Mouse (Mus musculus) kidney, embryonic 16.5 days (tissue): ENCODE results near the gene Arid4b. TPM values are rescaled to one million over a fixed set of nuclear protein-coding genes. Genes with fewer than 3 reads are reported as not detected.

Source experiments
- ATAC-seq: fragments of 200-750 bp; cut with Nextera tagmentation; 2 replicates; pipeline ENCODE4 v1.8.0; 2017; ENCODE audit warnings: moderate TSS enrichment; ENCODE audit not compliant: low FRiP score, low TSS enrichment
- H3K27ac ChIP-seq: fragments of 300-500 bp; sonication (generic); 2 replicates; pipeline ENCODE4 v1.5.1; 2014; ENCODE audit warnings: low read length
- H3K27me3 ChIP-seq: fragments of 300-500 bp; sonication (generic); 2 replicates; pipeline ENCODE4 v1.6.1; 2014; ENCODE audit warnings: low read length, control low read depth, mixed read lengths; ENCODE audit not compliant: insufficient read depth
- H3K36me3 ChIP-seq: fragments of 300-500 bp; sonication (generic); 2 replicates; pipeline ENCODE4 v1.6.1; 2014; ENCODE audit warnings: low read length, control low read depth, mixed read lengths; ENCODE audit not compliant: insufficient read depth
- H3K4me1 ChIP-seq: fragments of 300-500 bp; sonication (generic); 2 replicates; pipeline ENCODE4 v1.6.1; 2014; ENCODE audit warnings: low read length, control low read depth, mixed read lengths; ENCODE audit not compliant: insufficient read depth
- H3K4me2 ChIP-seq: fragments of 300-500 bp; sonication (generic); replicated peaks from 2 replicates; pipeline ENCODE4 v1.6.1; 2014; ENCODE audit warnings: low read depth, low read length
- H3K4me3 ChIP-seq: fragments of 300-500 bp; sonication (generic); 2 replicates; pipeline ENCODE4 v1.5.1; 2014; ENCODE audit warnings: mild to moderate bottlenecking, low read length
- H3K9ac ChIP-seq: fragments of 300-500 bp; sonication (generic); replicated peaks from 2 replicates; pipeline ENCODE4 v1.6.1; 2014; ENCODE audit warnings: low read length
- H3K9me3 ChIP-seq: fragments of 300-500 bp; sonication (generic); 2 replicates; pipeline ENCODE4 v1.6.1; 2016; ENCODE audit warnings: low read length, control low read depth
- WGBS: fragments of 180-500 bp; shearing (Covaris S2); extraction: QIAGEN DNeasy Blood & Tissue Kit; methylation state at CpG from one replicate; pipeline ENCODE4 v1.1.7; 2014; 5-methylcytosine and 5-hydroxymethylcytosine counted together
- polyA plus RNA-seq: library from polyadenylated mRNA; unstranded; fragments of >200 nt; fragmentation: Nextera tagmentation; extraction: Ambion mirVana; gene quantifications from 2 replicates; pipeline ENCODE4 v1.2.1, GENCODE M21; 2015

The Arid4b gene
- polyA plus RNA-seq, 1 experiment from 2014 or later: 62.7 TPM

DNA sequence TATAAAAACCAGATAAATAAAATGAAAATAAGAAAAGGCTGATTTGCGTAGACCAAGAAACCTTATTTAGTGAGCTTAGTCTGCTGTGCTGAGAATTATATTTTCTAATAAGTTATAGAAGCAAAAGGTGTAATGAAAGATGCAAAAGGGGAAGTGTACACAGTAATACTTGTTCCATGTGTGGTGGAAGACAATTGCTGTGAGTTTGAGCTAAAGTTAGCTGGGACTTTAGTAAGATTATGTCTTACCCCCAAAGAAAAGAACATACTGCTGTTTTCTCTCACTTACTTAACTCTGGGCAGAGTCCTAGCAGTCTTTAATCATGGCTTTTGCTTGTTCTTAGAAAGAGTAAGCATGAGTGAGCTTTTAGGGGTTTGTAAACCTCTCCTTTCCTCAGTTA, 11.3 kb downstream of the Arid4b start:
- H3K4me3 ChIP-seq: no peak overlapping the region
- H3K9me3 ChIP-seq: 0 out of 2 replicates have a peak, but pooled peaks cover 2% of the 10 kb centered on the region
- WGBS: 94% methylated on average over 1 of the region's 1 CpGs
- H3K4me1 ChIP-seq: no peaks in the 10 kb centered on the region
- H3K36me3 ChIP-seq: peaks cover 3% of the 10 kb centered on the region; the same call in 1 of the 2 replicates
- H3K9ac ChIP-seq: no peak overlapping the region
- no peak overlapping the region for H3K4me2 ChIP-seq
- no peak overlapping the region for H3K27ac ChIP-seq
- H3K27me3 ChIP-seq: no peaks in the 10 kb centered on the region
- no peak for ATAC-seq

DNA sequence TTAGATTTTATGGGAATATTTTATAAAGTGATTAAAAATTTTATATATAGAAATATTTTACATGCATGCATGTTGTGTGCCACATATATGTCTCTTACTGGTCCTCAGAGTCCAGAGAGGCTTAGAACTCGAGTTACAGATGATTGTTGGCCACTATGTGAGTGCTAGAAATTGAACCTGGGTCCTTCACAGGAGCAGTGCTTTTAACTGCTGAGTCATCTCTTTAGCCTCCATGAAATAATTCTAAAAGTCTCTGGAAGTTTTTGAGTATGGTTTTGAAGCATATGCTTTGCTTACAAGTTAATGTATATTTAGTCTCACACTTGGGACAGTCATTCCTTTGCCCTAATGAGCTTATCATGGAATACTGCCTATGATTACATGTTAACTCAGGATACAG, 12.3 kb downstream of the Arid4b start:
- no peaks in the 10 kb centered on the region for H3K4me1 ChIP-seq
- H3K27me3 ChIP-seq: no peaks in the 10 kb centered on the region
- WGBS: 77% methylated on average over 1 of the region's 1 CpGs
- H3K9me3 ChIP-seq: 0 out of 2 replicates have a peak, but pooled peaks cover 4% of the 10 kb centered on the region
- no peak overlapping the region for H3K9ac ChIP-seq
- H3K4me3 ChIP-seq: no peak overlapping the region
- ATAC-seq: no peak
- H3K36me3 ChIP-seq: no peaks in the 10 kb centered on the region; the same call in 1 of the 2 replicates
- H3K4me2 ChIP-seq: no peak overlapping the region
- no peak overlapping the region for H3K27ac ChIP-seq

DNA sequence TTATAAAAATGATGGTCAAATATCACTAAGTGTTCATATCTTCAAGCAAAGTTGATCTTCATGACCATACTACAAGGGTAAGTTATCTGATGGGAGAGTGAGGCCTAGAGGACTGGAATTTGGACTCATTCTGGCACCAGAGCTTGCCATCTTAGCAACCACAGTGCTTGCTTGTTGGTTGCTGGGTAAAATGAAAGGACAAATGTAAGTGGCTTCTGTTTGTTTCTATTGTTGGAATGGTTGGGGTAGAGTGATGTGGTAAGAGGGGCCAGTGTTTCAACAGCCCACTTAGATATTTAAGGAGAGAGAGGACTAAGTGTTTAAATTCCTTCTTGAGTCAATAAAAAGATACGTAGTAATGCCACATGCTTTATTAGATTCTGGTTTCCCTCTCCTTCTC, 25.6 kb downstream of the Arid4b start:
- no peak for ATAC-seq
- Histone ChIP-seq H3K27ac (no peak overlapping the region), H3K4me2 (no peak overlapping the region), H3K9me3 (no peaks in the 10 kb centered on the region), H3K27me3 (no peaks in the 10 kb centered on the region), H3K9ac (no peak overlapping the region), H3K4me3 (no peak overlapping the region), H3K36me3 (peaks cover 7% of the 10 kb centered on the region; the same call in 1 of the 2 replicates), H3K4me1 (no peaks in the 10 kb centered on the region)
- WGBS: 96% methylated on average over 1 of the region's 1 CpGs

DNA sequence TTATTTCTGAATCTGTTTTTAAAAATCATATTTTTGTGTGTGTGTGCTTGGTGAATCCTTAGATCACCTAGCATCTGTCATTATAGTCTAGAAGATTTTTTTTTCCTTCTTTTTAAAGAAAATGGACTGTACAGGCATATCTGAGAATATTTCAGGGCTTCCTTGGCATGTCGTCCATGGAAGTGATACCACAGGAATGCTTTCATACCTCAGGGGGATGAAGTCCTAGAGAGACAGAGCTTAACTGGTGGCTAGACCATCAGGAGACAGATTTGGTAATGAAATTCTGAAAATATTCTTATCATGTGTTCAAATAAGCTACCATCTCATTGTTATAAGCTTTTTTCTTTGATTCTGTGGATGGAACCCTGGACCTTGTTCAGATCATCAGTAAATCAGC, 40.0 kb downstream of the Arid4b start:
- no peak for ATAC-seq
- Histone ChIP-seq H3K9me3 (no peaks in the 10 kb centered on the region), H3K36me3 (no peaks in the 10 kb centered on the region), H3K9ac (no peak overlapping the region), H3K4me1 (no peaks in the 10 kb centered on the region), H3K27ac (no peak overlapping the region), H3K4me3 (no peak overlapping the region), H3K4me2 (no peak overlapping the region), H3K27me3 (no peaks in the 10 kb centered on the region)
- 71% methylated on average over 1 of the region's 1 CpGs for WGBS

DNA sequence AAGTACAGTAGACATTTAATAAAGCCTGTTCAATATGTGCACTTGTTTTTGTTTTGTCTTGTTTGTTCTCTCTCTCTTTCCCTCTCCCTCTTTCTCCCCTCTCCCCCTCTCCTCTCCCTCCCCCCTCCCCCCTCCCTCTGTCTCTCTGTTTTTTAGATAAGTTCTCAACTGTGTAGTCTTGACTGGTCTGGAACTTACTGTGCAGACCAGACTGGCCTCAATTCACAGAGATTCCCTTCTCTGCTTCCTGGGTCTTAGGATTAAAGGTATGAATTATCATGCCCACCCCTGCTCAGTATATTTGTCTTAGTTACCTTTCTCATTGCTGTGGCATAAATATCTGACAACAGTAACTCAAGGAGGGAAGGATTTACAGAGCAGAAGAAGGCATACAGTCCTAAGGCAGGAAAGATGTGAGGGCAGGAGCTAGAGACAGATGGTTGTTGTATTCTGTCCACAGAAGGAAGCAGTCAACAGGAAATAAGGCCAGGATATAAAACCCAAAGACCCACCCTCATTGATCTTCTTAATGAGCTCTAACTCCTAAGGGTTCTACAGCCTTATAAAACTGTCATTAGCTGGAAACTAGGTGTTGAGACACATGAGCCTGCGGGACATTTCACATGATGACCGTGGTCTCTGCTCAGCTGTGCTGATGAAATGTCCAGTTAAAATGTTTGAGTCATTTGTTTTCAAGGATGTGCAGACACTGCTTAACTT, 47.3 kb downstream of the Arid4b start:
- Histone ChIP-seq H3K4me2 (no peak overlapping the region), H3K4me1 (0 out of 2 replicates have a peak, but pooled peaks cover 18% of the 10 kb centered on the region), H3K27me3 (no peaks in the 10 kb centered on the region), H3K27ac (no peak overlapping the region), H3K4me3 (no peak overlapping the region), H3K9me3 (no peaks in the 10 kb centered on the region), H3K9ac (no peak overlapping the region), H3K36me3 (no peaks in the 10 kb centered on the region)
- WGBS: 12% methylated on average over 2 of the region's 2 CpGs
- ATAC-seq: peak; percentile 81

DNA sequence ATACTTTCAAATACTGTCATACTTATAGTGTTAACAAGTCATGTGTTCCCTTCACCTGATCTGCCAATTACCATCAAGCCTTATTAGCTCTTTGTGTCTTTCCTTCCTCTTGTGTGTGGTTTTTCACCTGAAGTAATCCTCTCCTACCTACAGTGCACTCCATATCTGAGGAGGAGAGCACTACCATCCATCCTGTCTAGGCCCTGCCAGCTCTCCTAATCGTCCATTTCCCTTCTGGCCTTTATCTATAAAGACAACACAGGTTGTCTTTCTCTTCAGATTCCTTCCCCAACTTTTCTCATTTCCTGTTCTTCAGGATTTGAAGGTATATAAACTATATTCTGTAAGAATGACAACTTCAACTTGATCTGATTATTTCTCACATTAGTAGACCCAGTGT, 48.1 kb downstream of the Arid4b start:
- Histone ChIP-seq H3K4me1 (0 out of 2 replicates have a peak, but pooled peaks cover 18% of the 10 kb centered on the region), H3K27me3 (no peaks in the 10 kb centered on the region), H3K4me2 (no peak overlapping the region), H3K9ac (no peak overlapping the region), H3K4me3 (no peak overlapping the region), H3K27ac (no peak overlapping the region), H3K36me3 (no peaks in the 10 kb centered on the region), H3K9me3 (no peaks in the 10 kb centered on the region)
- WGBS: 47% methylated on average over 1 of the region's 1 CpGs
- no peak for ATAC-seq

DNA sequence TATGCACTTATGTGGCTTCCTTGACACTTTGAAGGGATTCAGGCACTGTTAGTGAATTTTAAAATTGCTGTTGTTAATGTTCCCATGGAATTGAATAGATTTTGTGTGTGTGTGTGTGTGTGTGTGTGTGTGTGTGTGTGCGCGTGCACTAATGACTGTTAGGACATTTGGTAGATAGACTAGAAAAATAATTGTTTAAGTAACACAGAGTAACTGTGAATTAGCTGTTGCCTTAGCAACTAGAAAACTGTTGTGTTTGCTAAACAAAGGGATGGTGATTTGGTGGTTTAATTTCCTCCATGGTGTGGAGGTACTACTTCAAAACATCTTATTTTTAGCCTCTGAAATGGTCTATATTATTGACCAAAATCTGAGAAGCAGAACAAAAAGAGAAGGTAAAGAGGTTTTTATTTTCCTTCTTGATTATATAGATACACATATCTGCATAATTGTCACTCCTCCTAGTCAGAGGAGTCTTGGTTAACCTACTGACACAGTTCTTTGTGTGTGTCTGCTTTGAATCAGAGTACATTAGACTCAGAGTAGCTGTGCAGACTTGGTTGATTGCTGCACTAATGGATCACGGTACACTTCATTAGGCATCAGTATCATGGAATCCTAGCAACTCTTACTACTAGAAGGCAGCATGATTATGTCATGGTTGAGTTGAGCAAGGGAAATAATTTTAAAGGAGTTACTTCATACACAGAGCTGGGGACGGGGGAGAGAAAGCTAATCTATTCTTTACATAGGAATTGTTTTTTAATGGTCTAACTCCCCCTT, 50.9 kb downstream of the Arid4b start:
- 75% methylated on average over 4 of the region's 4 CpGs for WGBS
- no peak for ATAC-seq
- Histone ChIP-seq H3K27ac (no peak overlapping the region), H3K9ac (no peak overlapping the region), H3K4me1 (0 out of 2 replicates have a peak, but pooled peaks cover 18% of the 10 kb centered on the region), H3K9me3 (no peaks in the 10 kb centered on the region), H3K4me3 (no peak overlapping the region), H3K27me3 (no peaks in the 10 kb centered on the region), H3K36me3 (no peaks in the 10 kb centered on the region), H3K4me2 (no peak overlapping the region)

DNA sequence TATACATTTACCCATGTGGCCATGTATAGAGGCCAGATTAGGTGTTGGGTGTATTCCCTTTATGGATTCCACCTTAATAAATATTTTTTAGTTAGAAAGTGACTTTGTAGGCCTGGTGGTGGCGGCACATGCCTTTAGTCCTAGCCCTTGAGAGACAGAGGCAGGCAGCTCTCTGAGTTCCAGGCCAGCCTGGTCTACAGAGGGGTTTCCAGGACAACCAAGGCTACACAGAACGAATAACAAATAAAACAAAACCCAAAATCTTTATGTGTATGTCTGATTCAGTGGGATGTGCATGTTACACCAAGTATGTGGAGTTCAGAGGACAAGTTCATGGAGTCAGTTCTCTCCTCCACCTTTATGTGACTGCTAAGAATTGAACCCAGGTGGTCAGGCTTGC, 52.8 kb downstream of the Arid4b start:
- ATAC-seq: no peak
- Histone ChIP-seq H3K27me3 (no peaks in the 10 kb centered on the region), H3K4me2 (no peak overlapping the region), H3K9me3 (no peaks in the 10 kb centered on the region), H3K4me1 (0 out of 2 replicates have a peak, but pooled peaks cover 11% of the 10 kb centered on the region), H3K4me3 (no peak overlapping the region), H3K27ac (no peak overlapping the region), H3K9ac (no peak overlapping the region), H3K36me3 (no peaks in the 10 kb centered on the region)
- 95% methylated on average over 2 of the region's 2 CpGs for WGBS

DNA sequence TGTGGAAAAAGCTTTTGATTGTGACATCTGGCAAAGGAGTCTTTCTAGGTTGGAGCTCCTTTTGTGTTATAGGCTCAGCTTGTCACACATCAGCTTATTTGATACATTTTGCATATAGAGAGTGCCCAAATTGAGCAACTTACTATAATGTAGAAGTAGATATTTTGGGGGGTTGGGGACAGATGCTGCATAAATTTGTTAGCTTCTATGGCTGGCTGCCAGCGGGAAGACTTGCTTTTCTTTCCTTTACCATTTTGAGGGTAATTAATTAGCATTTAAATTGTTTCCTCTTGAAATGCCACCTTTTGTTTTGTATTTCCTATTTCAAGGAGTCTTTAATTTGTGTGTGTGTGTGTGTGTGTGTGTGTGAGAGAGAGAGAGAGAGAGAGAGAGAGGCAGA, 68.6 kb downstream of the Arid4b start:
- ATAC-seq: no peak
- H3K36me3 ChIP-seq: peaks cover 14% of the 10 kb centered on the region

More for the DNA sequence above, 68.6 kb downstream of the Arid4b start:
- no peak overlapping the region for H3K27ac ChIP-seq
- no peaks in the 10 kb centered on the region for H3K9me3 ChIP-seq
- no peaks in the 10 kb centered on the region for H3K4me1 ChIP-seq
- no peaks in the 10 kb centered on the region for H3K27me3 ChIP-seq
- H3K4me3 ChIP-seq: no peak overlapping the region
- no peak overlapping the region for H3K4me2 ChIP-seq
- H3K9ac ChIP-seq: no peak overlapping the region
- WGBS: 89% methylated on average over 1 of the region's 1 CpGs
